ENCODE assay signal across 16 mouse cellular contexts in genomic region chr17:47293178-47293577, GRCm38 (mm10).
DNase-seq lines count a peak whose midpoint lies in the region; ATAC-seq and TF ChIP-seq lines count a peak whose summit lies in the region.
"Had no signal": no experiment of that assay in that cellular context is flagged by ENCODE, and none has a peak within 500 bp of the region (broad histone marks: within the 10 kb centered on the region; RNA-seq: fewer than 3 reads in every experiment).

No protein-coding gene starts in this region.

- H3K27ac ChIP-seq in forebrain, embryonic 10.5 days: 0 out of 2 replicates have a peak overlapping the region, but pooled peaks have one; percentile 40
- no peak overlapping the region for H3K27ac ChIP-seq in forebrain, embryonic 12.5 days
- H3K27ac ChIP-seq in lung, postnatal 0 days (ENCODE audit: low read length): peak overlapping the region; percentile 84; the same call in 1 of the 2 replicates
- peak overlapping the region; percentile 58; the same call in 1 of the 2 replicates for H3K27ac ChIP-seq in intestine, embryonic 16.5 days (ENCODE audit: low read length)
- H3K27ac ChIP-seq in stomach, embryonic 16.5 days (ENCODE audit: low read length): peak overlapping the region; percentile 58; the same call in 1 of the 2 replicates

- H3K9me3 ChIP-seq in forebrain, embryonic 10.5 days: no peaks in the 10 kb centered on the region
- no peaks in the 10 kb centered on the region for H3K9me3 ChIP-seq in forebrain, embryonic 12.5 days
- no peaks in the 10 kb centered on the region for H3K9me3 ChIP-seq in lung, postnatal 0 days (ENCODE audit: low read length)
- H3K9me3 ChIP-seq in intestine, embryonic 16.5 days (ENCODE audit: control insufficient read depth, low read length): no peaks in the 10 kb centered on the region
- no peaks in the 10 kb centered on the region for H3K9me3 ChIP-seq in stomach, embryonic 16.5 days (replicated peaks; ENCODE audit: control insufficient read depth, low read length)
- H3K9me3 ChIP-seq: G1E had no signal

- peaks cover 35% of the 10 kb centered on the region for H3K4me1 ChIP-seq in forebrain, embryonic 10.5 days
- H3K4me1 ChIP-seq in forebrain, embryonic 12.5 days: peaks cover 20% of the 10 kb centered on the region
- peaks cover 19% of the 10 kb centered on the region for H3K4me1 ChIP-seq in lung, postnatal 0 days (ENCODE audit: insufficient read depth, low read depth, low read length)
- H3K4me1 ChIP-seq in intestine, embryonic 16.5 days (ENCODE audit: control insufficient read depth, insufficient read depth, low read length): peaks cover 32% of the 10 kb centered on the region
- peaks cover 35% of the 10 kb centered on the region for H3K4me1 ChIP-seq in stomach, embryonic 16.5 days (ENCODE audit: control insufficient read depth, insufficient read depth, low read length)

- no peak overlapping the region for H3K4me2 ChIP-seq in forebrain, embryonic 12.5 days
- no peak overlapping the region for H3K4me2 ChIP-seq in lung, postnatal 0 days (replicated peaks; ENCODE audit: low read depth, low read length)
- no peak overlapping the region for H3K4me2 ChIP-seq in intestine, embryonic 16.5 days (ENCODE audit: low read depth, low read length)
- H3K4me2 ChIP-seq in stomach, embryonic 16.5 days (ENCODE audit: low read depth, low read length): no peak overlapping the region

- 92% methylated on average over 8 of the region's 8 CpGs for WGBS in forebrain, embryonic 10.5 days
- WGBS in forebrain, embryonic 12.5 days: 93% methylated on average over 8 of the region's 8 CpGs
- WGBS in lung, postnatal 0 days: 86% methylated on average over 8 of the region's 8 CpGs
- 91% methylated on average over 8 of the region's 8 CpGs for WGBS in intestine, embryonic 16.5 days
- 88% methylated on average over 8 of the region's 8 CpGs for WGBS in stomach, embryonic 16.5 days

- DNase-seq in forebrain, embryonic 10.5 days (ENCODE audit: extremely low spot score, low spot score): no peak
- no peak for DNase-seq in lung, postnatal 0 days (ENCODE audit: low spot score)
- no peak for DNase-seq in lung, adult 18-20 months
- DNase-seq in thymus, postnatal 10 days (ENCODE audit: low spot score in 2 of 2): no peak
- no peak for DNase-seq in thymus, postnatal 4 days
- DNase-seq: adrenal gland, postnatal 14 days; cerebellum, postnatal 14 days; gastrocnemius, postnatal 36 days; heart, postnatal 10 days; liver; lung, adult 2 months; right cerebral cortex, adult 18-20 months had no signal

- no peak for TF ChIP-seq CTCF in lung, postnatal 0 days (IDR thresholded peaks at IDR 0.05)

- TF ChIP-seq EP300 in lung, postnatal 0 days (IDR thresholded peaks at IDR 0.05): no peak

- no peaks in the 10 kb centered on the region for H3K27me3 ChIP-seq in forebrain, embryonic 10.5 days (ENCODE audit: poor library complexity, severe bottlenecking)
- no peaks in the 10 kb centered on the region for H3K27me3 ChIP-seq in forebrain, embryonic 12.5 days
- no peaks in the 10 kb centered on the region for H3K27me3 ChIP-seq in lung, postnatal 0 days (replicated peaks; ENCODE audit: insufficient read depth, low read length)
- no peaks in the 10 kb centered on the region for H3K27me3 ChIP-seq in intestine, embryonic 16.5 days (replicated peaks; ENCODE audit: control insufficient read depth, insufficient read depth, low read length)
- no peaks in the 10 kb centered on the region for H3K27me3 ChIP-seq in stomach, embryonic 16.5 days (ENCODE audit: control insufficient read depth, insufficient read depth, low read length)

- no peak overlapping the region for H3K4me3 ChIP-seq in forebrain, embryonic 10.5 days
- H3K4me3 ChIP-seq in forebrain, embryonic 12.5 days (replicated peaks): no peak overlapping the region
- no peak overlapping the region for H3K4me3 ChIP-seq in lung, postnatal 0 days (ENCODE audit: low read depth, low read length)
- no peak overlapping the region for H3K4me3 ChIP-seq in intestine, embryonic 16.5 days (ENCODE audit: low read length)
- H3K4me3 ChIP-seq in stomach, embryonic 16.5 days (replicated peaks; ENCODE audit: low read length): no peak overlapping the region

- H3K36me3 ChIP-seq in forebrain, embryonic 10.5 days (replicated peaks): peaks cover 17% of the 10 kb centered on the region
- H3K36me3 ChIP-seq in forebrain, embryonic 12.5 days (replicated peaks): peaks cover 7% of the 10 kb centered on the region; the same call in 1 of the 2 replicates
- no peaks in the 10 kb centered on the region for H3K36me3 ChIP-seq in lung, postnatal 0 days (ENCODE audit: insufficient read depth, low read length)
- H3K36me3 ChIP-seq in intestine, embryonic 16.5 days (ENCODE audit: control insufficient read depth, insufficient read depth, low read length): no peaks in the 10 kb centered on the region
- no peaks in the 10 kb centered on the region for H3K36me3 ChIP-seq in stomach, embryonic 16.5 days (ENCODE audit: control insufficient read depth, insufficient read depth, low read length)
- H3K36me3 ChIP-seq: G1E had no signal

- H3K9ac ChIP-seq in forebrain, embryonic 12.5 days: no peak overlapping the region
- no peak overlapping the region for H3K9ac ChIP-seq in lung, postnatal 0 days (replicated peaks; ENCODE audit: low read depth)
- H3K9ac ChIP-seq in intestine, embryonic 16.5 days (ENCODE audit: low read depth, low read length): no peak overlapping the region
- H3K9ac ChIP-seq in stomach, embryonic 16.5 days (ENCODE audit: low read length): no peak overlapping the region

- no peak for ATAC-seq in forebrain, embryonic 12.5 days (ENCODE audit: low FRiP score)
- ATAC-seq in lung, postnatal 0 days: no peak
- ATAC-seq in intestine, embryonic 16.5 days: no peak
- no peak for ATAC-seq in stomach, embryonic 16.5 days (ENCODE audit: insufficient read depth, low FRiP score)
